Mouse (Mus musculus): ENCODE measurements around the gene Ak7. TPM values are rescaled to one million over a fixed set of nuclear protein-coding genes. Genes with fewer than 3 reads are reported as not detected.

Ak7 gene
- polyA plus RNA-seq, 1 experiment from 2014 or later: 0.18 TPM

DNA sequence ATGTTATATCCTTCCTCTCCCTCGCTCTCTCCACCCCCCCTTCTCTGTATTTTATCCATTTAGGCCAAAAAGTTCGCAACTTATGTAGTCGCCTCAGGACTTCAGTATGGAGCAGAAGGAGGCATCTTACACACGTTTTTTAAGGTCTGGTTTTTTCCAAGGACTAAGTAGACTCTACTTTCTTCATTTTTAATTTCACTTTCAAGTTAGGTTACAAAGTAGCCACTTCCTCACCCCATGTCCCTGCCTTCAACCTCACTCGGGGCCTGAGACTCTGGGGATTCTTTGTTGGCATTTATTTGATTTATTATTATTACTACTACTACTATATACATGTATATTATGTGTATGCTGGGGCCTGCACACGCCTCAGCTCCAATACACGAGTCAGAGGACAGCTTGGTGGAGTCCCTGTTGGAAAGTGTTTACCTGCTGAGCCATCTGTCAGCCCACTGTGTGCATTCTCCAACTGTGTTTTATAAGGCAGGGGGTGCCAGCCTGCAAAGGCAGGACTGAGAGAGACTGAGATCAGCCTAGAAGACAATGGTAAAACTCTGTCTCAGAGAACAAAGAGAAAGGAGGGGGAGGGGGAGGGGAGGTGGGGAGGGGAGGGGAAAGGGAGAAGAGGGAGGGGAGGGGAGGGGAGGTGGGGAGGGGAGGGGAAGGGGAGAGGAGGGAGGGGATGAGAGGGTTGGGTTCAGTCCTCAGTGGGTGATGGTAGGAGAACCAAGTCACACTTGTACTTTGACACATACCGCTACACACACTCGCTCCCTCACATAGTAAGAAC, 27.8 kb downstream of the Ak7 start:
- Histone ChIP-seq H3K36me3 (ENCODE audit: control insufficient read depth, insufficient read depth) (no peaks in the 10 kb centered on the region), H3K9me3 (ENCODE audit: control insufficient read depth) (no peaks in the 10 kb centered on the region), H3K9ac (ENCODE audit: low read depth, low read length) (no peak overlapping the region), H3K27me3 (replicated peaks; ENCODE audit: control insufficient read depth, insufficient read depth, low read length) (no peaks in the 10 kb centered on the region), H3K4me2 (replicated peaks; ENCODE audit: low read depth) (no peak overlapping the region), H3K27ac (ENCODE audit: low read depth, low read length) (no peak overlapping the region), H3K4me3 (ENCODE audit: low read depth, low read length) (no peak overlapping the region), H3K4me1 (replicated peaks; ENCODE audit: control insufficient read depth, insufficient read depth, low read length) (0 out of 2 replicates have a peak, but pooled peaks cover 4% of the 10 kb centered on the region)
- no peak for TF ChIP-seq CTCF (IDR thresholded peaks at IDR 0.05; ENCODE audit: low read depth)
- ATAC-seq: no peak
- WGBS: 72% methylated on average over 9 of the region's 9 CpGs

- Histone ChIP-seq H3K27ac (ENCODE audit: low read depth, low read length) (no peak overlapping the region), H3K27me3 (replicated peaks; ENCODE audit: control insufficient read depth, insufficient read depth, low read length) (no peaks in the 10 kb centered on the region), H3K9me3 (ENCODE audit: control insufficient read depth) (no peaks in the 10 kb centered on the region), H3K4me1 (replicated peaks; ENCODE audit: control insufficient read depth, insufficient read depth, low read length) (0 out of 2 replicates have a peak, but pooled peaks cover 4% of the 10 kb centered on the region), H3K4me3 (ENCODE audit: low read depth, low read length) (no peak overlapping the region), H3K9ac (ENCODE audit: low read depth, low read length) (no peak overlapping the region), H3K36me3 (ENCODE audit: control insufficient read depth, insufficient read depth) (no peaks in the 10 kb centered on the region), H3K4me2 (replicated peaks; ENCODE audit: low read depth) (no peak overlapping the region)
- WGBS: 56% methylated on average over 7 of the region's 7 CpGs
- no peak for ATAC-seq
- TF ChIP-seq CTCF (IDR thresholded peaks at IDR 0.05; ENCODE audit: low read depth): no peak
Measured at GRCm38 (mm10) chr12:105735226-105735888, 29.6 kb downstream of the Ak7 start.

DNA sequence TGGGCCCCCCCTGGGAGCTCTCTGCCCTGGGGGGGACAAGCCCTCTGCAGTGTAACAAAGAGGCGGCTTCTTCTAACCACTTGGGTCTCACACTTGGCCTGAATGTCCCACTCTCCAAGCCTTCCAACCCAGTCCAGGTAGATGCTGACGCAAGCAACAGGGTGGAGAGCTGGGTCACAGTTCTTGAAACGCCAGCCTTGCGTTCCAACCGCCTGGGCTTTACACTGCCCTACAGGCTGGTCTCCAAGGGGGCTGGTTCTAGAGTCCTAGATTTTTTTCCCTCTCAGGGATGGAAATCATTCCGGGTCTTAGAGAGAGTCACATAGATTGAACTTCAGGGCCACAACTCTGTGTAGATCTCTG, 30.1 kb downstream of the Ak7 start:
- H3K4me2 ChIP-seq (replicated peaks; ENCODE audit: low read depth): no peak overlapping the region
- no peaks in the 10 kb centered on the region for H3K9me3 ChIP-seq (ENCODE audit: control insufficient read depth)
- ATAC-seq: no peak
- TF ChIP-seq CTCF (IDR thresholded peaks at IDR 0.05; ENCODE audit: low read depth): no peak
- H3K27me3 ChIP-seq (replicated peaks; ENCODE audit: control insufficient read depth, insufficient read depth, low read length): no peaks in the 10 kb centered on the region
- WGBS: 88% methylated on average over 6 of the region's 6 CpGs
- H3K4me1 ChIP-seq (replicated peaks; ENCODE audit: control insufficient read depth, insufficient read depth, low read length): 0 out of 2 replicates have a peak, but pooled peaks cover 2% of the 10 kb centered on the region
- no peak overlapping the region for H3K4me3 ChIP-seq (ENCODE audit: low read depth, low read length)
- no peak overlapping the region for H3K9ac ChIP-seq (ENCODE audit: low read depth, low read length)
- H3K27ac ChIP-seq (ENCODE audit: low read depth, low read length): no peak overlapping the region
- H3K36me3 ChIP-seq (ENCODE audit: control insufficient read depth, insufficient read depth): no peaks in the 10 kb centered on the region

- no peak overlapping the region for H3K27ac ChIP-seq (ENCODE audit: low read depth, low read length)
- no peak for ATAC-seq
- H3K9me3 ChIP-seq (ENCODE audit: control insufficient read depth): no peaks in the 10 kb centered on the region
- no peaks in the 10 kb centered on the region for H3K36me3 ChIP-seq (ENCODE audit: control insufficient read depth, insufficient read depth)
- no peaks in the 10 kb centered on the region for H3K4me1 ChIP-seq (replicated peaks; ENCODE audit: control insufficient read depth, insufficient read depth, low read length)
- TF ChIP-seq CTCF (IDR thresholded peaks at IDR 0.05; ENCODE audit: low read depth): no peak
- no peak overlapping the region for H3K9ac ChIP-seq (ENCODE audit: low read depth, low read length)
- 85% methylated on average over 15 of the region's 15 CpGs for WGBS
- H3K4me3 ChIP-seq (ENCODE audit: low read depth, low read length): no peak overlapping the region
- no peaks in the 10 kb centered on the region for H3K27me3 ChIP-seq (replicated peaks; ENCODE audit: control insufficient read depth, insufficient read depth, low read length)
- no peak overlapping the region for H3K4me2 ChIP-seq (replicated peaks; ENCODE audit: low read depth)
Measured at GRCm38 (mm10) chr12:105738316-105739096, 32.7 kb downstream of the Ak7 start.

GRCm38 (mm10) chr12:105739656-105740055, 33.9 kb downstream of the Ak7 start:
- H3K9ac ChIP-seq (ENCODE audit: low read depth, low read length): no peak overlapping the region
- H3K4me2 ChIP-seq (replicated peaks; ENCODE audit: low read depth): no peak overlapping the region
- H3K36me3 ChIP-seq (ENCODE audit: control insufficient read depth, insufficient read depth): no peaks in the 10 kb centered on the region
- no peaks in the 10 kb centered on the region for H3K27me3 ChIP-seq (replicated peaks; ENCODE audit: control insufficient read depth, insufficient read depth, low read length)
- no peak overlapping the region for H3K4me3 ChIP-seq (ENCODE audit: low read depth, low read length)
- no peak overlapping the region for H3K27ac ChIP-seq (ENCODE audit: low read depth, low read length)
- ATAC-seq: no peak
- H3K4me1 ChIP-seq (replicated peaks; ENCODE audit: control insufficient read depth, insufficient read depth, low read length): no peaks in the 10 kb centered on the region
- no peaks in the 10 kb centered on the region for H3K9me3 ChIP-seq (ENCODE audit: control insufficient read depth)
- 81% methylated on average over 8 of the region's 8 CpGs for WGBS
- no peak for TF ChIP-seq CTCF (IDR thresholded peaks at IDR 0.05; ENCODE audit: low read depth)

DNA sequence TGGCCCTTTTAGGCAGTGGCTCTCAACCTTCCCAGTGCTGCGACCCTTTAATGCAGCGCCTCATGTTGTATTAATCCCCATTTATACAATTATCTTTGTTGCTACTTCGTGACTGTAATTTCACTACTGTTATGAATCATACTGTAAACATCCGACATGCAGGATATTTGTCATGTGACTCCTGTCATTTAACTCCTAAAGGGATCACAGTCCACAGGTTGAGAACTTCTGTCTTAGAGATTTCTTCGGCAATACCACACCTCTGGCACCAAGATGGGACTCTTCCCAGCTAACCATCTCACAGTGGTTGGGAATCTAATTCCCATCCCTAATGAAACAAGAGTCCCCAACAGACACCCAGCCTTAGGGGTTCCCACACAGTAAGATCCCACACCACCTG, 42.3 kb downstream of the Ak7 start:
- Histone ChIP-seq H3K9me3 (ENCODE audit: control insufficient read depth) (no peaks in the 10 kb centered on the region), H3K36me3 (ENCODE audit: control insufficient read depth, insufficient read depth) (no peaks in the 10 kb centered on the region), H3K4me2 (replicated peaks; ENCODE audit: low read depth) (no peak overlapping the region), H3K27ac (ENCODE audit: low read depth, low read length) (0 out of 2 replicates have a peak overlapping the region, but pooled peaks have one; percentile 35), H3K4me3 (ENCODE audit: low read depth, low read length) (no peak overlapping the region), H3K9ac (ENCODE audit: low read depth, low read length) (no peak overlapping the region), H3K4me1 (replicated peaks; ENCODE audit: control insufficient read depth, insufficient read depth, low read length) (0 out of 2 replicates have a peak, but pooled peaks cover under 1% of the 10 kb centered on the region), H3K27me3 (replicated peaks; ENCODE audit: control insufficient read depth, insufficient read depth, low read length) (no peaks in the 10 kb centered on the region)
- TF ChIP-seq CTCF (IDR thresholded peaks at IDR 0.05; ENCODE audit: low read depth): no peak
- WGBS: 25% methylated on average over 5 of the region's 5 CpGs
- ATAC-seq: peak; percentile 87
